Mouse (Mus musculus) brain, embryonic 14.5 days (tissue): ENCODE results near the gene Aldh3b3. TPM values are rescaled to one million over a fixed set of nuclear protein-coding genes. Genes with fewer than 3 reads are reported as not detected.
A peak's percentile ranks its signal among the peaks of the same experiment; 100 is the strongest.

ENCODE experiments used
- DNase-seq: peaks from one replicate; pipeline ENCODE4 v3.0.0-alpha.2; 2011; ENCODE audit warnings: low read depth
- CTCF ChIP-seq: fragments of 200-500 bp; IDR thresholded peaks from 2 replicates; pipeline ENCODE4 v1.5.1; 2012; ENCODE audit warnings: inconsistent platforms, mild to moderate bottlenecking, moderate library complexity, borderline replicate concordance; ENCODE audit not compliant: insufficient read depth, insufficient read length; ENCODE audit errors: extremely low read depth
- POLR2A ChIP-seq: fragments of 200-500 bp; IDR thresholded peaks from 2 replicates; pipeline ENCODE4 v1.6.1; 2012; ENCODE audit warnings: mild to moderate bottlenecking, inconsistent platforms, borderline replicate concordance; ENCODE audit not compliant: poor library complexity, insufficient read depth, insufficient read length, severe bottlenecking; ENCODE audit errors: extremely low read depth
- polyA plus RNA-seq: library from polyadenylated mRNA; depleted of rRNA; stranded (reverse); fragments of >200 nt; gene quantifications from 2 replicates; pipeline ENCODE4 v1.2.3, GENCODE M21; 2012; rRNA removed

Aldh3b3 gene
- polyA plus RNA-seq = 0.01 and 0.05 TPM in 2 replicates

- peak; percentile 62 for DNase-seq
- TF ChIP-seq POLR2A (no peak), CTCF (no peak)
Observed at GRCm38 (mm10) chr19:3958470-3958869, at the start of gene Aldh3b3. Gene Aldh3b3, plus strand, starts transcription at chr19:3958645.

GRCm38 (mm10) chr19:3910206-3910605 lies 48.2 kb upstream of the Aldh3b3 start:
- no peak for DNase-seq
- TF ChIP-seq CTCF (no peak), POLR2A (no peak)

GRCm38 (mm10) chr19:3912337-3913204 lies 45.9 kb upstream of the Aldh3b3 start, which contains the start of gene Ndufs8:
Gene Ndufs8, minus strand, starts transcription at chr19:3912774.
- peak; percentile 99 for DNase-seq
- TF ChIP-seq POLR2A (peak; percentile 30; the same call in 1 of the 2 replicates), CTCF (no peak)

GRCm38 (mm10) chr19:3913692-3914091 lies 44.8 kb upstream of the Aldh3b3 start:
- TF ChIP-seq POLR2A = no peak

GRCm38 (mm10) chr19:3914535-3914934 lies 43.9 kb upstream of the Aldh3b3 start:
- TF ChIP-seq CTCF (no peak), POLR2A (no peak)
- DNase-seq = no peak

More at GRCm38 (mm10) chr19:3913692-3914091, 44.8 kb upstream of the Aldh3b3 start:
- no peak for DNase-seq

- TF ChIP-seq CTCF = no peak
- TF ChIP-seq POLR2A = no peak
- no peak for DNase-seq
Observed at GRCm38 (mm10) chr19:3916727-3917126, 41.7 kb upstream of the Aldh3b3 start.

GRCm38 (mm10) chr19:3919928-3920327 lies 38.5 kb upstream of the Aldh3b3 start:
- DNase-seq = no peak
- TF ChIP-seq CTCF (no peak), POLR2A (no peak)

- no peak for DNase-seq
- TF ChIP-seq POLR2A (no peak), CTCF (no peak)
Observed at GRCm38 (mm10) chr19:3922661-3923371, 35.6 kb upstream of the Aldh3b3 start.

GRCm38 (mm10) chr19:3923586-3923985 lies 34.9 kb upstream of the Aldh3b3 start:
- DNase-seq = no peak

GRCm38 (mm10) chr19:3924190-3924589 lies 34.3 kb upstream of the Aldh3b3 start:
- no peak for DNase-seq
- TF ChIP-seq POLR2A (no peak), CTCF (no peak)

More at GRCm38 (mm10) chr19:3923586-3923985, 34.9 kb upstream of the Aldh3b3 start:
- TF ChIP-seq CTCF (no peak), POLR2A (no peak)

- TF ChIP-seq POLR2A (no peak), CTCF (no peak)
- DNase-seq = no peak
Observed at GRCm38 (mm10) chr19:3924868-3925267, 33.6 kb upstream of the Aldh3b3 start.

- DNase-seq = no peak
- TF ChIP-seq POLR2A (no peak), CTCF (no peak)
Observed at GRCm38 (mm10) chr19:3925859-3926258, 32.6 kb upstream of the Aldh3b3 start.
